ENCODE assay signal across 9 mouse cellular contexts in genomic region chr11:19011108-19011805, GRCm38 (mm10). TPM values are rescaled to one million over a fixed set of nuclear protein-coding genes. Genes with fewer than 3 reads are reported as not detected.
DNase-seq lines count a peak whose midpoint lies in the region; ATAC-seq and TF ChIP-seq lines count a peak whose summit lies in the region.
"Had no signal": no experiment of that assay in that cellular context is flagged by ENCODE, and none has a peak within 500 bp of the region (broad histone marks: within the 10 kb centered on the region; RNA-seq: fewer than 3 reads in every experiment).

No protein-coding gene starts in this region.

- 37% methylated on average over 9 of the region's 9 CpGs for WGBS in forebrain, embryonic 13.5 days
- 28% methylated on average over 9 of the region's 9 CpGs for WGBS in forebrain, embryonic 11.5 days
- 35% methylated on average over 9 of the region's 9 CpGs for WGBS in lung, embryonic 16.5 days
- 53% methylated on average over 9 of the region's 9 CpGs for WGBS in lung, adult 2 months
- WGBS in hindbrain, embryonic 16.5 days = 25% methylated on average over 9 of the region's 9 CpGs
- WGBS in neural tube, embryonic 15.5 days = 30% methylated on average over 9 of the region's 9 CpGs

- ATAC-seq in forebrain, embryonic 13.5 days = no peak
- no peak for ATAC-seq in forebrain, embryonic 11.5 days (replicated peaks; ENCODE audit: low FRiP score)
- ATAC-seq in lung, embryonic 16.5 days (ENCODE audit: low read depth) = no peak
- ATAC-seq in hindbrain, embryonic 16.5 days = no peak
- no peak for ATAC-seq in neural tube, embryonic 15.5 days (ENCODE audit: low FRiP score)

- H3K4me2 ChIP-seq in forebrain, embryonic 13.5 days = peak overlapping the region; percentile 41; the same call in 1 of the 2 replicates
- no peak overlapping the region for H3K4me2 ChIP-seq in forebrain, embryonic 11.5 days (ENCODE audit: low read depth, low read length, severe bottlenecking)
- H3K4me2 ChIP-seq in lung, embryonic 16.5 days (ENCODE audit: low read depth, low read length) = peak overlapping the region; percentile 65
- H3K4me2 ChIP-seq in hindbrain, embryonic 16.5 days (ENCODE audit: low read length) = peak overlapping the region; percentile 71
- peak overlapping the region; percentile 87 for H3K4me2 ChIP-seq in neural tube, embryonic 15.5 days

- no peak overlapping the region for H3K9ac ChIP-seq in forebrain, embryonic 13.5 days
- H3K9ac ChIP-seq in forebrain, embryonic 11.5 days (ENCODE audit: low read length) = no peak overlapping the region
- H3K9ac ChIP-seq in lung, embryonic 16.5 days (ENCODE audit: low read length) = peak overlapping the region; percentile 65
- peak overlapping the region; percentile 65 for H3K9ac ChIP-seq in hindbrain, embryonic 16.5 days (ENCODE audit: low read depth, low read length)
- peak overlapping the region; percentile 53 for H3K9ac ChIP-seq in neural tube, embryonic 15.5 days (replicated peaks)

- no peak for TF ChIP-seq CTCF in lung, adult 2 months (IDR thresholded peaks at IDR 0.05; ENCODE audit: insufficient read depth, low read length)

- H3K27ac ChIP-seq in forebrain, embryonic 13.5 days = no peak overlapping the region
- H3K27ac ChIP-seq in forebrain, embryonic 11.5 days (ENCODE audit: low read depth, low read length) = no peak overlapping the region
- H3K27ac ChIP-seq in lung, embryonic 16.5 days (ENCODE audit: low read length) = no peak overlapping the region; the same call in 1 of the 2 replicates
- peak overlapping the region; percentile 87 for H3K27ac ChIP-seq in hindbrain, embryonic 16.5 days (ENCODE audit: low read depth, low read length)
- peak overlapping the region; percentile 83 for H3K27ac ChIP-seq in neural tube, embryonic 15.5 days (replicated peaks)

- DNase-seq in forebrain, embryonic 11.5 days (ENCODE audit: low spot score) = no peak
- DNase-seq in lung, adult 2 months = no peak
- no peak for DNase-seq in layer of hippocampus, postnatal 10 days (ENCODE audit: low spot score in 2 of 2)
- DNase-seq in adrenal gland, adult 8-10 months = no peak
- DNase-seq: kidney, adult 18-20 months had no signal

- no peaks in the 10 kb centered on the region for H3K9me3 ChIP-seq in forebrain, embryonic 13.5 days (replicated peaks)
- H3K9me3 ChIP-seq in forebrain, embryonic 11.5 days (ENCODE audit: control insufficient read depth, low read length) = no peaks in the 10 kb centered on the region
- no peaks in the 10 kb centered on the region for H3K9me3 ChIP-seq in lung, embryonic 16.5 days (ENCODE audit: control insufficient read depth, low read length)
- no peaks in the 10 kb centered on the region for H3K9me3 ChIP-seq in hindbrain, embryonic 16.5 days (ENCODE audit: control insufficient read depth, low read length)
- no peaks in the 10 kb centered on the region for H3K9me3 ChIP-seq in neural tube, embryonic 15.5 days (replicated peaks)

- TF ChIP-seq POLR2A in lung, adult 2 months (IDR thresholded peaks at IDR 0.05; ENCODE audit: borderline replicate concordance, extremely low read depth, low read depth, low read length) = no peak

- peaks cover 73% of the 10 kb centered on the region for H3K4me1 ChIP-seq in forebrain, embryonic 13.5 days
- peaks cover 17% of the 10 kb centered on the region; the same call in 1 of the 2 replicates for H3K4me1 ChIP-seq in forebrain, embryonic 11.5 days (replicated peaks; ENCODE audit: control insufficient read depth, insufficient read depth, low read length)
- H3K4me1 ChIP-seq in lung, embryonic 16.5 days (replicated peaks; ENCODE audit: control insufficient read depth, insufficient read depth, low read length) = peaks cover 6% of the 10 kb centered on the region; the same call in 1 of the 2 replicates
- peaks cover 5% of the 10 kb centered on the region for H3K4me1 ChIP-seq in lung, adult 2 months (ENCODE audit: control insufficient read depth, insufficient read depth, low read length)
- peaks cover 21% of the 10 kb centered on the region for H3K4me1 ChIP-seq in hindbrain, embryonic 16.5 days (ENCODE audit: control insufficient read depth, insufficient read depth, low read depth, low read length)
- H3K4me1 ChIP-seq in neural tube, embryonic 15.5 days = peaks cover 54% of the 10 kb centered on the region

- no peaks in the 10 kb centered on the region for H3K36me3 ChIP-seq in forebrain, embryonic 13.5 days (ENCODE audit: poor library complexity, severe bottlenecking)
- no peaks in the 10 kb centered on the region for H3K36me3 ChIP-seq in forebrain, embryonic 11.5 days (ENCODE audit: control insufficient read depth, insufficient read depth, low read length)
- peaks cover 2% of the 10 kb centered on the region; the same call in 1 of the 2 replicates for H3K36me3 ChIP-seq in lung, embryonic 16.5 days (ENCODE audit: control insufficient read depth, insufficient read depth, low read length)
- H3K36me3 ChIP-seq in hindbrain, embryonic 16.5 days (ENCODE audit: control insufficient read depth, insufficient read depth, low read length) = no peaks in the 10 kb centered on the region
- H3K36me3 ChIP-seq in neural tube, embryonic 15.5 days = no peaks in the 10 kb centered on the region

- H3K4me3 ChIP-seq in forebrain, embryonic 13.5 days = no peak overlapping the region
- H3K4me3 ChIP-seq in forebrain, embryonic 11.5 days (ENCODE audit: low read depth, low read length) = no peak overlapping the region
- H3K4me3 ChIP-seq in lung, embryonic 16.5 days (ENCODE audit: low read length) = peak overlapping the region; percentile 37
- no peak overlapping the region for H3K4me3 ChIP-seq in lung, adult 2 months (replicated peaks; ENCODE audit: extremely low read depth, low read depth, low read length)
- peak overlapping the region; percentile 36 for H3K4me3 ChIP-seq in hindbrain, embryonic 16.5 days (ENCODE audit: low read length)
- peak overlapping the region; percentile 35 for H3K4me3 ChIP-seq in neural tube, embryonic 15.5 days (replicated peaks)

- H3K27me3 ChIP-seq in forebrain, embryonic 13.5 days = peaks cover 82% of the 10 kb centered on the region
- peaks cover 46% of the 10 kb centered on the region for H3K27me3 ChIP-seq in forebrain, embryonic 11.5 days (ENCODE audit: control insufficient read depth, insufficient read depth, low read length)
- no peaks in the 10 kb centered on the region for H3K27me3 ChIP-seq in lung, embryonic 16.5 days (ENCODE audit: control insufficient read depth, insufficient read depth, low read depth, low read length)
- no peaks in the 10 kb centered on the region; the same call in 1 of the 2 replicates for H3K27me3 ChIP-seq in hindbrain, embryonic 16.5 days (replicated peaks; ENCODE audit: control insufficient read depth, insufficient read depth, low read length)
- H3K27me3 ChIP-seq in neural tube, embryonic 15.5 days (replicated peaks) = no peaks in the 10 kb centered on the region

RNA-seq across cellular contexts. Expression of gene Meis1, which starts 7.5 kb away (rescaled TPM):
- polyA plus RNA-seq in forebrain, embryonic 13.5 days (2015; fragmentation: Nextera tagmentation; extraction: Ambion mirVana) = 28.6 and 46.9 TPM in 2 replicates
- 29.9 and 34.1 TPM in 2 replicates for polyA plus RNA-seq in forebrain, embryonic 11.5 days (2014; fragmentation: Nextera tagmentation; extraction: Ambion mirVana)
- polyA plus RNA-seq in lung, embryonic 16.5 days (2015; fragmentation: Nextera tagmentation; extraction: Ambion mirVana) = 94.4 and 99.9 TPM in 2 replicates
- 26.0 and 31.3 TPM in 2 replicates for polyA plus RNA-seq in lung, adult 2 months (2012; rRNA removed)
- polyA plus RNA-seq in hindbrain, embryonic 16.5 days (2015; fragmentation: Nextera tagmentation; extraction: Ambion mirVana) = 182 and 183 TPM in 2 replicates
- polyA plus RNA-seq in neural tube, embryonic 15.5 days (2015; fragmentation: Nextera tagmentation; extraction: Ambion mirVana) = 156 and 166 TPM in 2 replicates
- 1 to 10 TPM; 1.8 to 2.2 TPM for total RNA-seq in layer of hippocampus, postnatal 10 days (2021)
- 10 to 100 TPM; 47.3 to 67.8 (median 55.1) TPM for total RNA-seq in adrenal gland, adult 8-10 months (2022)

Comparison
In these comparisons a context has a peak if more than half of its experiments do, and no peak if none do; other contexts are left out.
1. H3K4me3 ChIP-seq: peak in lung, embryonic 16.5 days (single experiment), hindbrain, embryonic 16.5 days (single experiment) and neural tube, embryonic 15.5 days (single experiment); none in forebrain, embryonic 13.5 days (single experiment), forebrain, embryonic 11.5 days (single experiment) and lung, adult 2 months (single experiment).
2. H3K27ac ChIP-seq: peak in hindbrain, embryonic 16.5 days (single experiment) and neural tube, embryonic 15.5 days (single experiment); none in forebrain, embryonic 13.5 days (single experiment), forebrain, embryonic 11.5 days (single experiment) and lung, embryonic 16.5 days (single experiment).
3. H3K9ac ChIP-seq: peak in lung, embryonic 16.5 days (single experiment), hindbrain, embryonic 16.5 days (single experiment) and neural tube, embryonic 15.5 days (single experiment); none in forebrain, embryonic 13.5 days (single experiment) and forebrain, embryonic 11.5 days (single experiment).